Mouse (Mus musculus): ENCODE results near the gene Plcd3. TPM values are rescaled to one million over a fixed set of nuclear protein-coding genes. Genes with fewer than 3 reads are reported as not detected.

Gene Plcd3
- polyA plus RNA-seq, 1 experiment from 2014 or later = 0.90 TPM

DNA sequence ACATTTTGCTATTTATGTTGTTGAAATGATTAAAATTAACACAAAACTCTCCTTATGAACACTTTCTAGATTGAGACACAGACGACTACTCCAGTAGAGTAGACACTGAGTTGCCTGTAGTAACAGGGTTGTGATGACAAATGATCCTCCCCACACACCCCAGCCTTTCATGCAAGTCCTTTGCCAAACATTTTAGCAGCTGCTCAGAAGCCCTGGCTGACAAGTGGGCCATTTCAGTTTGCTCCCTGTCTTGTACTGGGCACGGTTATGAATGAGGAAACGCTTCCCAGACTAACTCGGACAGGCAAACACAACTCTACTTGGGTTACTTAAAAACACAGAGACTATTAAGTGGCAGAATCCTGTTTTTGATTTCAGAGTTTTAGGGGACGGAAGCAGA is 18.9 kb upstream of the Plcd3 start:
- ATAC-seq (ENCODE audit: insufficient read depth, low FRiP score, low TSS enrichment) (no peak), DNase-seq (ENCODE audit: low spot score) (no peak)
- WGBS = 84% methylated on average over 5 of the region's 5 CpGs
- no peak overlapping the region for H3K9ac ChIP-seq (ENCODE audit: low read length)
- H3K9me3 ChIP-seq (ENCODE audit: control insufficient read depth, low read length) = no peaks in the 10 kb centered on the region
- no peak overlapping the region for H3K4me2 ChIP-seq (ENCODE audit: low read depth)
- no peak overlapping the region for H3K4me3 ChIP-seq (ENCODE audit: low read depth, low read length)
- peaks cover 10% of the 10 kb centered on the region for H3K4me1 ChIP-seq (ENCODE audit: control insufficient read depth, insufficient read depth, low read length)
- no peaks in the 10 kb centered on the region for H3K36me3 ChIP-seq (ENCODE audit: control insufficient read depth, insufficient read depth, low read length)
- H3K27me3 ChIP-seq (ENCODE audit: control insufficient read depth, insufficient read depth, low read length) = no peaks in the 10 kb centered on the region
- no peak overlapping the region for H3K27ac ChIP-seq (ENCODE audit: low read depth, low read length)

GRCm38 (mm10) chr11:103119609-103120008 is 18.2 kb upstream of the Plcd3 start:
- Histone ChIP-seq H3K9ac (ENCODE audit: low read length) (no peak overlapping the region), H3K4me3 (ENCODE audit: low read depth, low read length) (no peak overlapping the region), H3K27ac (ENCODE audit: low read depth, low read length) (no peak overlapping the region), H3K9me3 (ENCODE audit: control insufficient read depth, low read length) (no peaks in the 10 kb centered on the region), H3K27me3 (ENCODE audit: control insufficient read depth, insufficient read depth, low read length) (no peaks in the 10 kb centered on the region), H3K36me3 (ENCODE audit: control insufficient read depth, insufficient read depth, low read length) (no peaks in the 10 kb centered on the region), H3K4me1 (ENCODE audit: control insufficient read depth, insufficient read depth, low read length) (peaks cover 10% of the 10 kb centered on the region), H3K4me2 (ENCODE audit: low read depth) (no peak overlapping the region)
- DNase-seq (ENCODE audit: low spot score) (no peak), ATAC-seq (ENCODE audit: insufficient read depth, low FRiP score, low TSS enrichment) (no peak)
- WGBS = 63% methylated on average over 5 of the region's 5 CpGs

DNA sequence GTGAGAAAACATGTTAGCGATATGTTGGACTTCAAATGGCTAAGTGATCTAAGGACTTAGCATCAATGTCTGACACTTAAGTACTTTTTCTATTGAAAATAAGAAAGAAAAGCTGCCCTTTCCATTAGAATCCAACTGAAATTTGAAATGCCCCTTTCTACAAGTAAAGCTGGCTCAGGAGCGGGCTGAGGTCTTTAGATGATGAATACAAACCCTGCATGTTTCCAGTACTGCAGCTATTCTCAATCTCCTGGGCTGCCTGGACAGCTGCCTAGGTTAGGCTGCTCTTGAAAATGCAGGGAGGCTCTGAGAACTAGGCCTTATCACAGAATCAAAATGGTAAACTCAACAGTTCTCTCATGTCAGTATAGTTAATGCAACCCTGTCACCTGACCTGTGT is 17.4 kb upstream of the Plcd3 start:
- peaks cover 1% of the 10 kb centered on the region; the same call in 1 of the 2 replicates for H3K27me3 ChIP-seq (ENCODE audit: control insufficient read depth, insufficient read depth, low read length)
- WGBS = 89% methylated on average over 2 of the region's 2 CpGs
- no peak for DNase-seq (ENCODE audit: low spot score)
- no peaks in the 10 kb centered on the region for H3K36me3 ChIP-seq (ENCODE audit: control insufficient read depth, insufficient read depth, low read length)
- no peak overlapping the region for H3K27ac ChIP-seq (ENCODE audit: low read depth, low read length)
- H3K9ac ChIP-seq (ENCODE audit: low read length) = no peak overlapping the region
- no peaks in the 10 kb centered on the region for H3K9me3 ChIP-seq (ENCODE audit: control insufficient read depth, low read length)
- H3K4me2 ChIP-seq (ENCODE audit: low read depth) = no peak overlapping the region; the same call in 1 of the 2 replicates
- H3K4me3 ChIP-seq (ENCODE audit: low read depth, low read length) = no peak overlapping the region
- H3K4me1 ChIP-seq (ENCODE audit: control insufficient read depth, insufficient read depth, low read length) = peaks cover 10% of the 10 kb centered on the region
- no peak for ATAC-seq (ENCODE audit: insufficient read depth, low FRiP score, low TSS enrichment)

DNA sequence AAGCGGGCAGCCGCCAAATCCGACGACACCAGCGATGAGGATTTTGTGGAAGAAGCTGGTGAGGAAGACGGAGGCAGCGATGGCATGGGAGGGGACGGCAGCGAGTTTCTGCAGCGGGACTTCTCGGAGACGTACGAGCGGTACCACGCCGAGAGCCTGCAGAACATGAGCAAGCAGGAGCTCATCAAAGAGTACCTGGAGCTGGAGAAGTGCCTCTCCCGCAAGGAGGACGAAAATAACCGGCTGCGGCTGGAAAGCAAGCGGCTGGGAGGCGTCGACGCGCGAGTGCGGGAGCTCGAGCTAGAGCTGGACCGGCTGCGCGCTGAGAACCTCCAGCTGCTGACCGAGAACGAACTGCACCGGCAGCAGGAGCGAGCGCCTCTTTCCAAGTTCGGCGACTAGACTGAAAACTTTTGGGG is 16.1 kb upstream of the Plcd3 start:
- ATAC-seq (ENCODE audit: insufficient read depth, low FRiP score, low TSS enrichment) (no peak), DNase-seq (ENCODE audit: low spot score) (peak; percentile 52)
- Histone ChIP-seq H3K4me2 (ENCODE audit: low read depth) (peak overlapping the region; percentile 94), H3K27me3 (ENCODE audit: control insufficient read depth, insufficient read depth, low read length) (peaks cover 8% of the 10 kb centered on the region), H3K9ac (ENCODE audit: low read length) (peak overlapping the region; percentile 65), H3K9me3 (ENCODE audit: control insufficient read depth, low read length) (no peaks in the 10 kb centered on the region), H3K4me1 (ENCODE audit: control insufficient read depth, insufficient read depth, low read length) (peaks cover 10% of the 10 kb centered on the region), H3K27ac (ENCODE audit: low read depth, low read length) (no peak overlapping the region), H3K4me3 (ENCODE audit: low read depth, low read length) (peak overlapping the region; percentile 42), H3K36me3 (ENCODE audit: control insufficient read depth, insufficient read depth, low read length) (no peaks in the 10 kb centered on the region)
- under 1% methylated on average over 38 of the region's 38 CpGs for WGBS

GRCm38 (mm10) chr11:103116959-103117590 is 15.6 kb upstream of the Plcd3 start:
- peak overlapping the region; percentile 65 for H3K9ac ChIP-seq (ENCODE audit: low read length)
- DNase-seq (ENCODE audit: low spot score) = peak; percentile 75
- WGBS = under 1% methylated on average over 35 of the region's 35 CpGs
- H3K4me3 ChIP-seq (ENCODE audit: low read depth, low read length) = peak overlapping the region; percentile 42
- peak overlapping the region; percentile 94 for H3K4me2 ChIP-seq (ENCODE audit: low read depth)
- peaks cover 13% of the 10 kb centered on the region for H3K27me3 ChIP-seq (ENCODE audit: control insufficient read depth, insufficient read depth, low read length)
- ATAC-seq (ENCODE audit: insufficient read depth, low FRiP score, low TSS enrichment) = 0 out of 2 replicates have a peak, but pooled peaks have one; percentile 21
- no peaks in the 10 kb centered on the region for H3K9me3 ChIP-seq (ENCODE audit: control insufficient read depth, low read length)
- no peak overlapping the region for H3K27ac ChIP-seq (ENCODE audit: low read depth, low read length)
- peaks cover 12% of the 10 kb centered on the region for H3K4me1 ChIP-seq (ENCODE audit: control insufficient read depth, insufficient read depth, low read length)
- H3K36me3 ChIP-seq (ENCODE audit: control insufficient read depth, insufficient read depth, low read length) = no peaks in the 10 kb centered on the region

DNA sequence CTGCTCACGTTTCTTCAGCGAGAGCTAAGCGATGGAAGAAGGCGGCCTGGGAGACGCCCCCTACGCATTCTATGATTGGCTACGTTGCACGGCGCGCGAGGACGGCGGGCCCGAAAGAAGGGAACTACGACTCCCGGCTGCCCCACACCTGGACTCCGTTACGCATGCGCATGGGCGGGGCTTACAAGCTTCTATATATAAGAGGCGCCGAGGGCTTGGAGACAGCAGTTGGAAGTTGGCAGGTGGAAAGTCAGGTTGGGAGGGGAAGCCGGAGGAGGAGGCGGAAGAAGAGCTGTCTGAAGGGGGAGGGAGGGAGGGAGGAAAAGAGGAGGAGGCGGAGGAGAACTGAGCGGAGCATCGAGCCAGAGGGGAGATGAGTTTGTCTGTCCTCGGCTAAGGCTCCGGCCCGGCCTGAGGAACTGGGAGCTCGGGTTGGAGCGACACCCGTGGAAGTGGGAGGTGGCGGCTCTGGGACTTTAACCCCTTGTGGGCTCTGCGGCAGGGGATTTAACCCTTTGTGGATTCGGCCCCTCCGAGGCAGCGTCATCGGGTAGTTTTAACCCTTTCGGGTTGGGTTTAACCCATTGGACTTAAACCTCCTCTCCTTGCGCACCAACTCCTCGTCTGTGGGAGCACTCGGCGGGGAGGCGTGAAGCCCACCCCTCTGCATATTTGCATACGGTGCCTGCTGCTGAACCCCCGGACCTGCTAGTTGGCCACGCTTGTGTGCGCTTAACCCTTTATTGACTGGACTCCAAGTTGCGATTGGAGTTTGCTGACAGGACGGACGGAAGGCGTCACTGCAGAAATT is 14.8 kb upstream of the Plcd3 start, which contains the start of gene Hexim1:
Gene Hexim1 (plus strand): TSS at position 224 of the 811 bp plus-strand sequence.
- H3K4me2 ChIP-seq (ENCODE audit: low read depth) = peak within 1 kb of the TSS; percentile 94
- peaks cover 12% of the 10 kb centered on the region for H3K4me1 ChIP-seq (ENCODE audit: control insufficient read depth, insufficient read depth, low read length)
- peak within 1 kb of the TSS; percentile 65 for H3K9ac ChIP-seq (ENCODE audit: low read length)
- under 1% methylated on average over 50 of the region's 53 CpGs for WGBS
- peak; percentile 100 for DNase-seq (ENCODE audit: low spot score)
- no peaks in the 10 kb centered on the region for H3K9me3 ChIP-seq (ENCODE audit: control insufficient read depth, low read length)
- no peaks in the 10 kb centered on the region for H3K36me3 ChIP-seq (ENCODE audit: control insufficient read depth, insufficient read depth, low read length)
- H3K27ac ChIP-seq (ENCODE audit: low read depth, low read length) = peak within 1 kb of the TSS; percentile 75
- H3K4me3 ChIP-seq (ENCODE audit: low read depth, low read length) = peak within 1 kb of the TSS; percentile 42
- peak; percentile 94 for ATAC-seq (ENCODE audit: insufficient read depth, low FRiP score, low TSS enrichment)
- H3K27me3 ChIP-seq (ENCODE audit: control insufficient read depth, insufficient read depth, low read length) = peaks cover 20% of the 10 kb centered on the region

GRCm38 (mm10) chr11:103115163-103116007 is 13.9 kb upstream of the Plcd3 start:
- Histone ChIP-seq H3K4me3 (ENCODE audit: low read depth, low read length) (peak overlapping the region; percentile 42), H3K36me3 (ENCODE audit: control insufficient read depth, insufficient read depth, low read length) (no peaks in the 10 kb centered on the region), H3K27ac (ENCODE audit: low read depth, low read length) (no peak overlapping the region), H3K4me2 (ENCODE audit: low read depth) (peak overlapping the region; percentile 48), H3K27me3 (ENCODE audit: control insufficient read depth, insufficient read depth, low read length) (peaks cover 26% of the 10 kb centered on the region), H3K9me3 (ENCODE audit: control insufficient read depth, low read length) (no peaks in the 10 kb centered on the region), H3K4me1 (ENCODE audit: control insufficient read depth, insufficient read depth, low read length) (peaks cover 12% of the 10 kb centered on the region), H3K9ac (ENCODE audit: low read length) (peak overlapping the region; percentile 56)
- DNase-seq (ENCODE audit: low spot score) = peak; percentile 84
- WGBS = 1% methylated on average over 34 of the region's 34 CpGs
- peak; percentile 64 for ATAC-seq (ENCODE audit: insufficient read depth, low FRiP score, low TSS enrichment)

DNA sequence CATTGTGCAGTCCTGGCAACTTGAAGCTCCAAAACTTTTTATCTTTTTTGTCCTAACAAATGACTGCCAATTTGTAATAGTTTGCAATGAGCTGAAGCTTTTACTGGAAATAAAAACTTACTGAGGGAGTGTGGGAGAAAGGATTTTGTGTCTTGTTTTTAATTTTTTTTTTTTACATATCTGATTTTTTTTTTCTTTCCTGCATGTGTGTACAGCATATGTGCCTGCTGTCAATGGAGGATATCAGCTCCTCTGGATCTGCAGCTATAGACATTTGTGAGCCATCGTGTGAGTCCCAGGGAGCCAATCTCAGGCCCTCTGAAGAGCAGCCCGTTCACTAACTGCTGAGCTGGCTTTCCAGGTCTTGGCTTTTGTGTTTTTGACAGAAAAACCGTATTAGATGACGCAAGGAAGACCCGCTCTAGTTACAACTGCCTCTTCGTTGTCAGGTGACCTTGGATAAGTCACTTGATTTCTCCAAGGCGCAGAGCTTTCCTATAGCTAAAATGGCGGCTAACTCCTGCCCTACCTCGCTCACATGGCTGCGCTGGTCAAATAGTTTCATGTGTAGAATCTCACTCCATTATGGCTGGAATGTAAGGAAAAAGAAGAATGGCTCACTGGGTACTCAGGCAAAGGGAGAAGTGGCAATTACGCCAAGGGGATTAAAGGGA is 12.9 kb upstream of the Plcd3 start:
- Histone ChIP-seq H3K4me1 (ENCODE audit: control insufficient read depth, insufficient read depth, low read length) (peaks cover 12% of the 10 kb centered on the region), H3K36me3 (ENCODE audit: control insufficient read depth, insufficient read depth, low read length) (no peaks in the 10 kb centered on the region), H3K9ac (ENCODE audit: low read length) (peak overlapping the region; percentile 56; the same call in 1 of the 2 replicates), H3K4me3 (ENCODE audit: low read depth, low read length) (peak overlapping the region; percentile 42), H3K4me2 (ENCODE audit: low read depth) (peak overlapping the region; percentile 48), H3K9me3 (ENCODE audit: control insufficient read depth, low read length) (no peaks in the 10 kb centered on the region), H3K27me3 (ENCODE audit: control insufficient read depth, insufficient read depth, low read length) (peaks cover 26% of the 10 kb centered on the region), H3K27ac (ENCODE audit: low read depth, low read length) (no peak overlapping the region)
- no peak for DNase-seq (ENCODE audit: low spot score)
- 85% methylated on average over 11 of the region's 11 CpGs for WGBS
- ATAC-seq (ENCODE audit: insufficient read depth, low FRiP score, low TSS enrichment) = no peak
